Mouse (Mus musculus) monocyte, adult 5-6 weeks (primary cell): ENCODE data around the gene Hmcn2. TPM values are rescaled to one million over a fixed set of nuclear protein-coding genes. Genes with fewer than 3 reads are reported as not detected.

Source experiments
- ATAC-seq: fragments of 153-309, 156-312 bp; replicated peaks from 2 replicates; pipeline ENCODE4 v1.8.0; 2017; ENCODE audit warnings: mild to moderate bottlenecking; ENCODE audit not compliant: low TSS enrichment, insufficient number of reproducible peaks, severe bottlenecking, poor library complexity, low FRiP score
- total RNA-seq: library from RNA; stranded (forward); fragments of 200-1000, 200-491, 200-594 nt; gene quantifications from 3 replicates; pipeline ENCODE4 v1.2.3, GENCODE M21; 2017

Hmcn2 gene
- total RNA-seq, 1 experiment from 2014 or later: not detected

DNA sequence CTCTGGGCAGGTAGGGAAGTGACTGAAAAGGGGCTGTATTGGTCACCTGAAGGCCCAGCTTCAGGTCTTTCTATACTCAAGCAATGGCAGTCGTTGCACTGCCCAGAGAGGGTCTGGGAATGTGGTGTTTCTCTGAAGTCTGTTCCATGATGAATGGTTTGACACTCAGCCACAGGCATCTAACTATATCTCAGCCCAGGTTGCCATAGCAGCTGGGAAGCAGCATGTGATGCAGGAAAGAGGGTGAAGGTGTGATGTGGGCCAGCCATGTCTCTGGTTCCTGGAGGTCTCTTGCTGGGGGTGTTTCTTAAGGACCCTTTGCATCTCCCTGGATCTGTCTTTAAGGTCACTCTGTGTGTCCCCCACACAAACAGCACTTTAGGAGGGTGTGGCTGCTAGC lies 181.9 kb downstream of the Hmcn2 start:
- no peak for ATAC-seq

DNA sequence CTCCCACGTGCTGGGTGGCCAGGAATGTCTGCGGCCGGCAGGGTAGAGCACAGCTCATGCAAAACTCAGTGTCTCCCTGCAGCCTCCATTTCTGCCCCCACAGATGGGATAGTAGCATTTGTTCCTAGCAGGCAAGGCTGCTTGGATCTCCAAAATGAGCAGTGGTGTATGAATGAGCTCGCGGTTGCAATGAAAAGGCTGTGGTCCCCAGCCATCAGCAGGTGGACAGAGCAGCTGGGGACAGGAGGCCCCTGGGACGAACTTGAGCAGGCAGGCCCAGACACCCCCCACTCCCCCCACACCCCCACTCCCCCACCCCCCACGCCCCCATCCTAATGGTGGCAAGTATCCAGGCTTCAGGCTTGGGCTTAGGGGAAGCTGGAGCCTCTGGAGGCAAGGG lies 182.9 kb downstream of the Hmcn2 start:
- ATAC-seq: no peak

DNA sequence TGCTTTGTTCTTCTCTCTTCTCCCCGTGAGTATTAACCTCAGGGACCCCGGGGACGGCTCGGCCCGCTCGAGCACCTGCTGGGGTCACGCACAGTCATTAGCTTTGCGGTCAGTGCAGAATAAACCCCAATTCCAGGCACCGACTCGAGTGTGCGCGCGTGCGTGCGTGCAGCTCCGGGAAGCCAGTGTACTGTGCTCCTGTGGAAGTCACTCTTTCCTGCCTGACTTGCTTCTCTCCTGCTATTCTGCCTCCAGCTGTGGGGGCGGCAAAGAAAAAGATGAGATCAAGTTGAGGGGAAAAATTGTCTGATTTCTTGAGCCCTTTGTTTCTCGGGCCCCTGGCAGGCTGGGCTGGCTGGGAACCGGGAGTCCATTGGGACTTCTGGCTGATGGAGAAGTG lies 183.4 kb downstream of the Hmcn2 start:
- no peak for ATAC-seq

DNA sequence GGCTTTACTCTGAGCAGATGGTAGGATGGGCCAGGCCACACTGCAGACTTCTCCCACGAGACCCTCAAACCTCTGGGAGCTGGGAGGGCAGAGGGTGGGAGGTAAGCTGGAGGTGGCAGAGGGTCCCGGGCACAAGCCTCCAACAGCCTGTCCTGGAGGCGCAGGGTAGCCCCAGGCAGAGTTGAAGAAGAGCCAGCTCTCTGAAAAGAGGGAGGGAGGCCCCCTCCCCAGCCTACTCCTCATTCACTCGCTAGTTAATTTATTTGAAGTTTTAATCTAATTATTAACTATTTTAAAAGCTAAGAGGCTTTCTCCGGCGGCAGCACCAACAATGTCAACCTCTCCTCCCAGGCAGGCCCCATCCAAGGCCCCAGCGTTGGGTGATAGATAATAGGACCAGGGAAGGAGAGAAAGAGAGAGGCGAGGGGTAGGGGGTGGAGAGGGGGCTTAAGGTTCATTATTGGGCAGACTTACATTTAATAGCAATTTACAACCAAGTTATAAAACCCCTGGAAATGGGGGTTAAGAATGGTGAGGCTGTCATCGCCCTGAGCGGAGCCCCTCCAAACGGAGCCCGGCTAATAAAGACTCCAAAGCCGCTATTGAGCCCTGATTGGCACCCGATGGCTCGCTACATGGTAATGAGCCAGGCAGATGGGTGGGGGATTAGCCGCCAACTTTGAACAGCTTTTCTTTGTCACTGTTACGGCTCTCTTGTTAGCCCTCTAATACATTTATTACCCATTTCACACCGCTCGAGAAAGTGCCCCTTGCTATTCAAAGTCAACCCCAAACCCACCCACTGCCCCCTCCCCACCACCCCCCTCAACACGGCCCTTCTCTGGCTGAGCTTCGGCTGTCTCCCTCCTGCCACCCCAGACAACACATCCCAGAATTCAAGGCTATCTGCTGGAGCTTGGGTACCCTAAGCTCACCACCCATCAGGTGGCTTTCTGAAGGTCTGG lies 185.4 kb downstream of the Hmcn2 start:
- no peak for ATAC-seq

DNA sequence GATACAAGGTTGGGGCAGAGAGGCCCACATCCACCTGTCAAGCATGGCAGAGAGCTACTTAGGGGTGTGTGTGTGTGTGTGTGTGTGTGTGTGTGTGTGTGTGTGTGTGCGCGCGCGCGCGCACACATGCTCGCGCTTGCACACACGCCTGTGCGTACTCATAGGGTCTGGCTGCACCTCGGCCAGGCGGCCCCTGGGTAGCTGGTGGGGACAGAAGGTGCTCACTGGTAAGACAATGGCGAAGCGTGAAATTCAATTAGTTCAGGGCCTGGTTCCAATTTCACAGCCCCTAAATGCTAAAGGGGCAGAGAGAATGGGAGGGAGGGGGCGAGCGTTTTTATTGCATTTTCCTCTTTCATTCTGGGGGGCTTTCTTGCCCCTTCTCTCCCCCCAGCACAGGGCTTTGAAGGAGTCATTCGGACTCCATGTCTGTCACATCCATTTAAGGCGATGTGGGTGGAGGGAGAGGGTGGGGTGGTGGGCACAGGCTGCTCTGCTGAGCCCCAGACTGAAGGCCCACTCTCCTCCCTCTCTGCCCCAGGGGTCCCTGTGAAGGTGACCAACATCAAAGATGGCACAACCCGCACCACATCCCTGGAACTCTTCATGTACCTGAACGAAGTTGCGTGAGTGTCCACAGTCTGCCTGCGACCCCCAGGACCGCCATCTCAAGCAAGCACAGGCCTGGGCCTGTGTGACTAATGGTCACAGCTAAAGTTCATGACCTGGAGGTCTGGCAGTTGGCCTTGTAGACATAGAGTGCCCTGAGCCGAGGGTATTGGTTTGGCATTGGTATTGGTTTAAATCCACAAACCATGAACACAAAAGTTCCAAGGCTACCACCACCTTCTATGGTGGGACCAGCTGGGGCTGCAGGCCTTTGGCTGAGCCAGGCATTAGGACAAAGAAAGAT lies 186.3 kb downstream of the Hmcn2 start:
- ATAC-seq: no peak

DNA sequence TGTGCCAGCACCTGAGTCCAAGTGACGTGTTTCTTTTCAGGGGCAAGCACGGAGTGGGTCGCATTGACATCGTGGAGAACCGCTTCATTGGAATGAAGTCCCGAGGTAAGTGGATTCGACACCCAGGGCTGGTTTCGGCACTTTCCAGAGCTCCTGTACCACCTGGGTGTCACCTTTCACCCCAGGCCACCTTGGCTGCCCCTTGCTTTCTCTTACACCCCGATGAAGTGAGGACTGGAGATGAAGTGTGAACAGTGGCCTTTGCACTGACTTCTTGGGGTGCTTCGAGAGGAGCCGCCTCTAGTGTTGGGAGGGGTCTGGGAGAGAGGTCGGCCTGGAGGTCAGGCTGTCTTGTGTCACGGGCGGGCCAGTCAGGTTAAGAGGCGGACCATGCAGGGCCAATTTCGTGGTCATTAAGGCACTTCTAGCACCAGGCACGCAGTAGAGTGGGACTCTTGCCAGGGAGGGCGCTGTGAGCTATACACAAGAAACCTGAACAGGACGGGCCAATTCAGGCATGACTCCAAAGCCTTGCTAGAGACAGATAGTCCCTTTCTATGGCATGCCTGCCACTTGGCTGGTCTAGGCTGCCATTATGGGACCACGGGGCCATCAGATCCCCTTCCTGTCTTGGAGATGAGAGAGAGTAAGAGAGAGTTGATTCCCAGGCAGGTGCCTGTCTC lies 187.4 kb downstream of the Hmcn2 start:
- no peak for ATAC-seq

DNA sequence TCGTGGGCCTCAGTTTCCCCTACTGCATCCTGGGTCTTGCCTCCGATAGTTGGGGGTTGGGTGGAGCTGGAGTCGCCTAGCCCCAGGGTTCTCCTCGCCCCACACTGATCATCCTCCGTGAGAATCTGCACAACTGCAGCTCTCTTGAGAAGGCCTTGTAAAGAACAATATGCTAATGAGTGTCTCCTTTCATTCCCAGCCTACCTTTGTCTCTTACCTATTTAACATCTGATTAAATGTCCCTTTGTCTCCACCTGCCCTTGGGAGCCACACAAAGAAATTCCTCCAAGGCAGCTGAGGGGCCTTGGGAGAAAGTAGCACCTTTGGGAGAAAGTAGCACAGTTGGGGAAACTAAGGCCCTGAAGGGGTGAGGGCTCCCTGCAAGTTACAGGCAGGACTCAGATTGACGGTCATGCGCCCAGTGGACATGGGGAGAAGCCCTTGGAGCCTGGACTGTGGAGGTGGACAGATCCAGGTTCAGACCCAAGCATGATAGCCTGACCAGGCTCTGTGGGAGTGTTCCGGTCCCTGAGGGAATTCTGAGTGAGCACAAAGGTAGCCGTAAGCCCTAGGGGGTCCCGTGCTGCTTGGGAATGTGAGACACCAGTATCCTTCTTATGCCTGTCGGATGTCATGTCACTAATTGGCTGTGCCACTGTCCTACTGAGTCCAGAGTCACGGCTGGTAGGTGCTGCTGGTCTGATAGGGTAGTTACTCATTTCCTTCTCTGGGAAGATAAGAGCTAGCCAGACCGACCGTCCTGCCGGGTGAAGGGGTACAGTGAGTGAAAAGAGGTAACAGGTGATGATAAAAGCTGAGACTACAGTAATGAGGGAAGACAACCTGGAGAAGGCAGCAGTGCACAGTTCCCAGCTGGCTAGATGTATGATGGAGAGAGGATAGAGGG lies 188.7 kb downstream of the Hmcn2 start:
- ATAC-seq: no peak

DNA sequence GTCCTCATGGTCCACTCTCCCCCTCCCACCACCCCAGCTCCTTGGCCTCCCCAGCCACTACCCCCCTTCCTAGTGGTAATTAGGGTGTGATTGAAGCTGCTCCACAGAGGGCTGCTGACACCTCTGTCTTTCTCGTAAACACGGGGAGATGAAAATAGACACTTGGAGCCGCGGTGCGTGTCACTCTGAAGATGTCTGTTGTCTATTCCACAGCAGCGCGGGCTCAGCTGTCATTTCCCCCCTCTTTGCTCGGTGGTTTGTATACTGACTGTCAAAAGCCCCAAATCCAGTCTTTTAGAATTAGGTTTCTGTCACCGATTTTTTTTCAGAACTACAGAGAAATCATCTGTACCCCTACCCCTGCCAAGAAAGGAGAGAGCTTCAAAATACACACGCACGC lies 191.3 kb downstream of the Hmcn2 start:
- no peak for ATAC-seq

DNA sequence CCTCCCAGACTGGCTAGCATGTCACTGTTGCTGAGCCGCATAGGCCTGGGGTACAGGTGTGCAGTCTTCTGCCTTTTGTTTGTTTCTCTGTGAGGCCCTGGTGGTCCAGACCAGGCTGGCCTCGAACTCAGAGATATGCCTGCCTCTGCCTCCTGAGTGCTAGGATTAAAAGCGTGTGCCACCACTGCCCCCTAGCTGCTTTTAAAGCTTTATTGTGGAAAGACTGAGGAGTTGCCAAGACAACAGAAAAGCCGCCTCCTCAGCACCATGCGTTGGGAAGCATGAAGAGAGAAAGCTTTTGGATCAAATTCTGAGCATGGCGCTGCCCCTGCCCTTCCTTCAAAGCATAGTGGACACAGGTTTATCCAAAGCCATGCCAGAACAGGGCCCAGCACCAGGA lies 194.6 kb downstream of the Hmcn2 start:
- no peak for ATAC-seq

Other genes with a start within 250 kb of the Hmcn2 start
- 39.1 to 101 TPM (median 67.2 TPM) in 3 replicates for gene Fnbp1, start 172.4 kb upstream of the Hmcn2 start, total RNA-seq
- 31.3 to 44.8 TPM (median 35.7 TPM) in 3 replicates for gene Gpr107, start 162.1 kb upstream of the Hmcn2 start, total RNA-seq
- gene Ncs1, start 68.6 kb upstream of the Hmcn2 start, total RNA-seq: not detected in 3 replicates
- 13.5 to 30.9 TPM (median 19.7 TPM) in 3 replicates for gene Ass1, start 155.8 kb downstream of the Hmcn2 start, total RNA-seq